Mouse (Mus musculus) limb, embryonic 13.5 days (tissue): ENCODE data around the gene Gm28036. TPM values are rescaled to one million over a fixed set of nuclear protein-coding genes. Genes with fewer than 3 reads are reported as not detected.

Source experiments
- ATAC-seq: fragments of 200-750 bp; cut with Nextera tagmentation; 2 replicates; pipeline ENCODE4 v1.8.0; 2017; ENCODE audit warnings: low read depth, moderate number of reproducible peaks, moderate TSS enrichment; ENCODE audit not compliant: low FRiP score
- H3K27ac ChIP-seq: fragments of 300-500 bp; sonication (generic); 2 replicates; pipeline ENCODE4 v1.5.1; 2015; ENCODE audit warnings: inconsistent platforms, mild to moderate bottlenecking, moderate library complexity
- H3K27me3 ChIP-seq: fragments of 300-500 bp; sonication (generic); 2 replicates; pipeline ENCODE4 v1.6.1; 2015; ENCODE audit warnings: mild to moderate bottlenecking, inconsistent platforms
- H3K36me3 ChIP-seq: fragments of 300-500 bp; sonication (generic); 2 replicates; pipeline ENCODE4 v1.6.1; 2015; ENCODE audit warnings: inconsistent platforms, mild to moderate bottlenecking, moderate library complexity
- H3K4me1 ChIP-seq: fragments of 300-500 bp; sonication (generic); 2 replicates; pipeline ENCODE4 v1.6.1; 2015; ENCODE audit warnings: inconsistent platforms
- H3K4me2 ChIP-seq: fragments of 300-500 bp; sonication (generic); replicated peaks from 2 replicates; pipeline ENCODE4 v1.6.1; 2015; ENCODE audit warnings: inconsistent platforms, mild to moderate bottlenecking, moderate library complexity
- H3K4me3 ChIP-seq: fragments of 300-500 bp; sonication (generic); 2 replicates; pipeline ENCODE4 v1.5.1; 2015; ENCODE audit warnings: moderate library complexity, mild to moderate bottlenecking, inconsistent platforms
- H3K9ac ChIP-seq: fragments of 300-500 bp; sonication (generic); 2 replicates; pipeline ENCODE4 v1.6.1; 2015; ENCODE audit warnings: mild to moderate bottlenecking, inconsistent platforms
- H3K9me3 ChIP-seq: fragments of 300-500 bp; sonication (generic); 2 replicates; pipeline ENCODE4 v1.6.1; 2016; ENCODE audit warnings: inconsistent platforms
- WGBS: fragments of 180-500 bp; shearing (Covaris S2); methylation state at CpG from one replicate; pipeline ENCODE4 v1.1.7; 2015; 5-methylcytosine and 5-hydroxymethylcytosine counted together
- polyA plus RNA-seq: library from polyadenylated mRNA; unstranded; fragments of >200 nt; fragmentation: Nextera tagmentation; extraction: Ambion mirVana; gene quantifications from 2 replicates; pipeline ENCODE4 v1.2.1, GENCODE M21; 2015

Gene Gm28036
- polyA plus RNA-seq, 1 experiment from 2014 or later = 15.4 TPM

DNA sequence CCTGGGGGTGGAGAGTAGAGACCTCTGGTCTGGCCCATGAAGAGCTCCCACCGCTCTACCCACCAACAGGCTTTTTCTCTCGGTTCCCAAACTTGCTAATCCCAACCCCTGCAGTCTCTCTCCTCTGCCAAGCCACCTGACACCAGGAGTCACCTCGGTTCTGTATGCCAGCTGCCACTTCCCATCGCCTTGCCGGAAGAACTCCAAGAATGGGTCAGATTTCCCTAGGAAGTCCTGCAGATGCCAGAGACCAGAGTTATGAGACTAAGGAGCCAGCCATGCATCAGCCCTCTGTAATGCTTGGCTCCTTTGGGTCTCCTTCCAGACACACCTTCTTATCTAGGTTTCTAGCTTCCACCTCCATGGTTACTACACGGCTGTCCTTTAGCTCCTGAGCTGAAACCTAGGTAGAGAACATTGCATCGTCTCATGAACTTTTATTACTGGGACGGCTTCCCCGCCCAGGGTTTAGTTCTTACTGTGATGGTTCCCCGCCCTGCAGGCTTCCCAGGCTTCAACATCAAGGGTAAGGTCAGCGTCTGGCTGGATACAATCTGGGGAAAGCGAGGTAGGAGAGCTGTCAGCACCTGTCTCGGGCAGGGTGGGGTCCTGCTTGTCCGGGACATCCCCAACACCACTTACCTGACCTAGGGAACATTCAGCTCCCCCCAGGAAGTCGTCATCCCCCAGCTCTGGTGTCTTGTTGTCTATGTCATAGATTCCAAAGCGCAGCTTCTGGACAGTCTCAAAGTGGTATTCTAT, 48.3 kb downstream of the Gm28036 start:
- H3K27me3 ChIP-seq = no peaks in the 10 kb centered on the region
- H3K4me3 ChIP-seq = no peak overlapping the region
- H3K36me3 ChIP-seq = peaks cover 59% of the 10 kb centered on the region
- no peaks in the 10 kb centered on the region for H3K4me1 ChIP-seq
- no peak overlapping the region for H3K4me2 ChIP-seq
- ATAC-seq = no peak
- no peaks in the 10 kb centered on the region for H3K9me3 ChIP-seq
- H3K9ac ChIP-seq = no peak overlapping the region
- H3K27ac ChIP-seq = no peak overlapping the region
- WGBS = 91% methylated on average over 16 of the region's 16 CpGs

- ATAC-seq = no peak
- H3K4me3 ChIP-seq = no peak overlapping the region
- H3K4me2 ChIP-seq = no peak overlapping the region
- no peak overlapping the region for H3K27ac ChIP-seq
- no peak overlapping the region for H3K9ac ChIP-seq
- H3K36me3 ChIP-seq = peaks cover 71% of the 10 kb centered on the region
- no peaks in the 10 kb centered on the region for H3K27me3 ChIP-seq
- WGBS = 94% methylated on average over 7 of the region's 7 CpGs
- no peaks in the 10 kb centered on the region for H3K9me3 ChIP-seq
- no peaks in the 10 kb centered on the region for H3K4me1 ChIP-seq
Measured at GRCm38 (mm10) chr2:156077461-156077860, 49.4 kb downstream of the Gm28036 start.

DNA sequence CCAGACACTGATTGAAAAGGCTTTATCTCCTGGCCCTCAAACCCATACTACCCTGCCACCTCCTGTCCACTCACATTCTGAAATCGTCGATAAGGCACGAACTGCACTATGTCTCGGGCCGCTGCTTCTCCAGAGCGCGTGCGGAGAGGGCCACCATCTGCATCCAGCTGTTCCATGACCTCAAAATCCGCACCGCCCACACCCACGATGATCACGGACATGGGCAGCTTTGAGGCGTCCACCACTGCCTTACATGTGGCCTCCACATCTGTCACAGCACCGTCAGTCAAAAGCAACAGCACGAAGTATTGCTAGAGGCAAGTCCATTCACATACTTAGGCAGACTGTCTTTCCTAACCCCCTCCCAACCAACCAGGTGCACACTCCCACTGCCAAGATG, 53.2 kb downstream of the Gm28036 start:
- H3K27me3 ChIP-seq = no peaks in the 10 kb centered on the region
- no peaks in the 10 kb centered on the region for H3K9me3 ChIP-seq
- H3K36me3 ChIP-seq = peaks cover 97% of the 10 kb centered on the region
- no peak overlapping the region for H3K27ac ChIP-seq
- WGBS = 93% methylated on average over 15 of the region's 15 CpGs
- no peak overlapping the region for H3K4me2 ChIP-seq
- no peak overlapping the region for H3K9ac ChIP-seq
- ATAC-seq = no peak
- H3K4me1 ChIP-seq = no peaks in the 10 kb centered on the region
- H3K4me3 ChIP-seq = no peak overlapping the region

GRCm38 (mm10) chr2:156071236-156071635, 55.7 kb downstream of the Gm28036 start:
- 95% methylated on average over 10 of the region's 10 CpGs for WGBS
- Histone ChIP-seq H3K27me3 (no peaks in the 10 kb centered on the region), H3K9ac (no peak overlapping the region), H3K9me3 (no peaks in the 10 kb centered on the region), H3K4me3 (no peak overlapping the region), H3K36me3 (peaks cover 83% of the 10 kb centered on the region), H3K4me2 (no peak overlapping the region), H3K27ac (0 out of 2 replicates have a peak overlapping the region, but pooled peaks have one; percentile 28), H3K4me1 (peaks cover 4% of the 10 kb centered on the region)
- ATAC-seq = no peak

GRCm38 (mm10) chr2:156067916-156068315, 59.0 kb downstream of the Gm28036 start:
- H3K4me2 ChIP-seq = no peak overlapping the region
- WGBS = 90% methylated on average over 10 of the region's 10 CpGs
- H3K9ac ChIP-seq = no peak overlapping the region
- no peak for ATAC-seq
- H3K9me3 ChIP-seq = no peaks in the 10 kb centered on the region
- H3K27ac ChIP-seq = peak overlapping the region; percentile 3; the same call in 1 of the 2 replicates
- H3K36me3 ChIP-seq = peaks cover 50% of the 10 kb centered on the region
- H3K4me1 ChIP-seq = peaks cover 10% of the 10 kb centered on the region
- H3K27me3 ChIP-seq = no peaks in the 10 kb centered on the region
- no peak overlapping the region for H3K4me3 ChIP-seq

DNA sequence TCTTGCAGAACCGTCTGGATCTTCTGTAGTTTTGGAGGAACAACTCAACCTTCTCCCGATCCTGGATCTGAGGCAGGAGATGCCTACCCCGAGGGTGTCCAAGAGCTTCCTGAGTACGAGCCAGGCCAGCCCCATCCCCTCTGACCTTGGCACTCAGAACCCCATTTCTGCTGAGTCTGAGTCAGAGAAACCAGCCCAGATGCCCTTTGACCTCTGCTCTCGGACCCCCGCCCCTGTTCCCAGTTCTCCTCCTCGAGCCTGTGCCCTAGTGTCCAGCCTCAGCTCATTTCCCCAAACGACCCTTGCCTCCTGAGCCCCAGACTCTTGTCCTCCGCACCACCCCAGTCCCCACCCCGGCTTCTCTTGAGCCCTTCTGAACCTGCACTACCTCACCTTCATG, 60.8 kb downstream of the Gm28036 start:
- peaks cover 33% of the 10 kb centered on the region for H3K36me3 ChIP-seq
- no peak overlapping the region; the same call in 1 of the 2 replicates for H3K27ac ChIP-seq

GRCm38 (mm10) chr2:156065099-156066041, 61.5 kb downstream of the Gm28036 start, which contains the start of gene Spag4:
Spag4 (plus strand) TSS chr2:156065175.
- peaks cover 26% of the 10 kb centered on the region for H3K36me3 ChIP-seq
- H3K27me3 ChIP-seq = no peaks in the 10 kb centered on the region
- peak within 1 kb of the TSS; percentile 69 for H3K4me3 ChIP-seq
- H3K27ac ChIP-seq = peak within 1 kb of the TSS; percentile 77; the same call in 1 of the 2 replicates
- ATAC-seq = peak; percentile 75
- peaks cover 10% of the 10 kb centered on the region for H3K4me1 ChIP-seq
- under 1% methylated on average over 77 of the region's 81 CpGs for WGBS
- H3K9me3 ChIP-seq = no peaks in the 10 kb centered on the region
- H3K4me2 ChIP-seq = peak within 1 kb of the TSS; percentile 92
- peak within 1 kb of the TSS; percentile 83 for H3K9ac ChIP-seq

More for the DNA sequence above, 60.8 kb downstream of the Gm28036 start:
- Histone ChIP-seq H3K9ac (peak overlapping the region; percentile 83), H3K9me3 (no peaks in the 10 kb centered on the region), H3K27me3 (no peaks in the 10 kb centered on the region), H3K4me3 (peak overlapping the region; percentile 69), H3K4me1 (peaks cover 10% of the 10 kb centered on the region), H3K4me2 (peak overlapping the region; percentile 92)
- peak; percentile 8; the same call in 1 of the 2 replicates for ATAC-seq
- 27% methylated on average over 10 of the region's 10 CpGs for WGBS

- ATAC-seq = no peak
- Histone ChIP-seq H3K36me3 (no peaks in the 10 kb centered on the region), H3K4me3 (no peak within 1 kb of the TSS), H3K27me3 (0 out of 2 replicates have a peak, but pooled peaks cover 3% of the 10 kb centered on the region), H3K27ac (no peak within 1 kb of the TSS), H3K4me1 (peaks cover 3% of the 10 kb centered on the region; the same call in 1 of the 2 replicates), H3K9ac (no peak within 1 kb of the TSS), H3K4me2 (no peak within 1 kb of the TSS), H3K9me3 (no peaks in the 10 kb centered on the region)
- 78% methylated on average over 9 of the region's 9 CpGs for WGBS
Measured at GRCm38 (mm10) chr2:156052816-156053215, 74.1 kb downstream of the Gm28036 start, which contains the start of gene Fer1l4. Fer1l4 (minus strand) TSS chr2:156052947.

DNA sequence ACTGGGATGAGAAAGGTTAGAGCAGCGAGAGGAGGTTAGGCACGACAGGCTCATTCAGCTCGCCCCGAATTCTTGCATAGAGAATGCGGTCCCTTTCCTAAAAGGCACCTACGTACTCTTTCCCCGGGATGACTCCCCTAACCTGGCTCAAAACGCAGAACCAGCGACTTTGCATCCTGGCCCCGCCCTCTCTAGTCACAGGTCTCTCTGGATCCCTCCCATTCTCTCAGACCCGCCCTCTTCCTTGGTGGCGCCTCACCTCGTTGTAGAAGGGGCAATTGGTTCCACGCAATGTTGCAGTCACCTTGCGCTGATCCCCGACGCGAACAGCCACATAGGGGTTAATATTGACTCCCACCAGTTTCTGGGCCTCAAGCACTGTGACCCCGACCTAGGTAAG, 79.0 kb downstream of the Gm28036 start:
- WGBS = 6% methylated on average over 19 of the region's 19 CpGs
- Histone ChIP-seq H3K9me3 (no peaks in the 10 kb centered on the region), H3K27me3 (peaks cover 10% of the 10 kb centered on the region), H3K4me2 (peak overlapping the region; percentile 45), H3K9ac (no peak overlapping the region), H3K4me3 (peak overlapping the region; percentile 16; the same call in 1 of the 2 replicates), H3K27ac (no peak overlapping the region), H3K36me3 (no peaks in the 10 kb centered on the region), H3K4me1 (peaks cover 7% of the 10 kb centered on the region; the same call in 1 of the 2 replicates)
- no peak for ATAC-seq

DNA sequence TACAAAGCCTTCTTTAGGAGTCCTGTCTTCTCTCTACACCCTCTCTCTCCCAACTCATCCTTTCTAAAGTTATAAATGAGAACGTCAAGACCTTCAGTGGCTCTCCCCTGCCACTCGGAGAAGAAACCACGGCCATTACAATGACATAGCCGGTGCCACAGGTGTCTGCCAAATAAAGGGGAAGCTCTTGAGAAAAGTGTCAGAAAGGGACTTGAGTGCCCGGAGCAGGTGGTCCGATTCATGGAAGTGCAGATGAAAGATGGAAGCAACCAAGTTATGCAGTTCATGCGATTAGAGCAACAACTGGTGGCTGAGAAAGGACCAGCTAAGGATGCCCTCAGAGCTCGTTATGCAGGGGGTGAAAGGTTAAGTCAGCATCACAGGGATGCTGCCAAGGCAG, 84.0 kb downstream of the Gm28036 start:
- Histone ChIP-seq H3K4me3 (no peak overlapping the region), H3K27ac (no peak overlapping the region), H3K4me1 (peaks cover 5% of the 10 kb centered on the region; the same call in 1 of the 2 replicates), H3K36me3 (no peaks in the 10 kb centered on the region), H3K4me2 (no peak overlapping the region), H3K9me3 (no peaks in the 10 kb centered on the region), H3K27me3 (peaks cover 7% of the 10 kb centered on the region), H3K9ac (no peak overlapping the region)
- WGBS = 80% methylated on average over 8 of the region's 8 CpGs
- ATAC-seq = no peak

GRCm38 (mm10) chr2:156039390-156039789, 87.5 kb downstream of the Gm28036 start:
- ATAC-seq = no peak
- Histone ChIP-seq H3K4me3 (no peak overlapping the region), H3K27ac (no peak overlapping the region), H3K4me2 (no peak overlapping the region), H3K4me1 (no peaks in the 10 kb centered on the region), H3K9ac (no peak overlapping the region), H3K27me3 (no peaks in the 10 kb centered on the region), H3K36me3 (no peaks in the 10 kb centered on the region), H3K9me3 (no peaks in the 10 kb centered on the region)
- WGBS = 91% methylated on average over 3 of the region's 3 CpGs

GRCm38 (mm10) chr2:156025482-156025881, 101.4 kb downstream of the Gm28036 start:
- H3K27me3 ChIP-seq = no peaks in the 10 kb centered on the region
- H3K9ac ChIP-seq = no peak overlapping the region
- peaks cover 1% of the 10 kb centered on the region; the same call in 1 of the 2 replicates for H3K36me3 ChIP-seq
- no peak for ATAC-seq
- no peaks in the 10 kb centered on the region for H3K4me1 ChIP-seq
- H3K4me3 ChIP-seq = no peak overlapping the region
- H3K27ac ChIP-seq = no peak overlapping the region
- H3K4me2 ChIP-seq = no peak overlapping the region
- H3K9me3 ChIP-seq = no peaks in the 10 kb centered on the region
